Mouse (Mus musculus): ENCODE results near the gene Nanos3. TPM values are rescaled to one million over a fixed set of nuclear protein-coding genes. Genes with fewer than 3 reads are reported as not detected.

Gene Nanos3
- total RNA-seq, 2 experiments from 2014 or later = 0.80 to 0.95 TPM

GRCm38 (mm10) chr8:84202938-84203917 lies 18.2 kb upstream of the Nanos3 start:
- intact Hi-C loops (cut with DNase I) = loop anchor here (1.0 to 10.0 kb wide), 4 partner anchors 12 to 779 kb away; partner anchors contain the start of genes Adgre5 and Ier2
- peak; percentile 88 to 91 for DNase-seq

GRCm38 (mm10) chr8:84202466-84202865 lies 17.4 kb upstream of the Nanos3 start:
- intact Hi-C loops (cut with DNase I) = loop anchor here (5.0 to 10.0 kb wide), 3 partner anchors 458 to 780 kb away; partner anchors contain the start of genes Adgre5 and Ier2
- peak; percentile 61 to 71 for DNase-seq

- DNase-seq = peak; percentile 87 to 90
- intact Hi-C loops (cut with DNase I) = loop anchor here (5.0 to 10.0 kb wide), 3 partner anchors 457 to 781 kb away; partner anchors contain the start of genes Adgre5 and Ier2
Measured at GRCm38 (mm10) chr8:84201545-84202245, 16.7 kb upstream of the Nanos3 start.

- intact Hi-C loops (cut with DNase I) = loop anchor here (5.0 to 10.0 kb wide), 3 partner anchors 456 to 781 kb away; partner anchors contain the start of genes Adgre5 and Ier2
- peak; percentile 93 to 94 for DNase-seq
Measured at GRCm38 (mm10) chr8:84200652-84201544, 15.9 kb upstream of the Nanos3 start.

GRCm38 (mm10) chr8:84200126-84200555 lies 15.1 kb upstream of the Nanos3 start:
- intact Hi-C loops (cut with DNase I) = loop anchor here (5.0 to 10.0 kb wide), 3 partner anchors 455 to 782 kb away; partner anchors contain the start of genes Adgre5 and Ier2
- DNase-seq = no peak

- DNase-seq = no peak
- intact Hi-C loops (cut with DNase I) = loop anchor here (5.0 to 10.0 kb wide), 3 partner anchors 455 to 783 kb away; partner anchors contain the start of genes Adgre5 and Ier2
Measured at GRCm38 (mm10) chr8:84199348-84200125, 14.5 kb upstream of the Nanos3 start.

GRCm38 (mm10) chr8:84198871-84199270 lies 13.9 kb upstream of the Nanos3 start:
- intact Hi-C loops (cut with DNase I) = no loop called here
- DNase-seq = no peak

GRCm38 (mm10) chr8:84197922-84198774 lies 13.1 kb upstream of the Nanos3 start:
- DNase-seq = peak; percentile 93
- intact Hi-C loops (cut with DNase I) = no loop called here

GRCm38 (mm10) chr8:84197141-84197921 lies 12.3 kb upstream of the Nanos3 start:
- intact Hi-C loops (cut with DNase I) = no loop called here
- DNase-seq = peak; percentile 92 to 95

GRCm38 (mm10) chr8:84194224-84194743 lies 9.3 kb upstream of the Nanos3 start:
- DNase-seq = no peak
- intact Hi-C loops (cut with DNase I) = no loop called here

- DNase-seq = no peak
- intact Hi-C loops (cut with DNase I) = no loop called here
Measured at GRCm38 (mm10) chr8:84193566-84193965, 8.5 kb upstream of the Nanos3 start.

- no peak for DNase-seq
- intact Hi-C loops (cut with DNase I) = no loop called here
Measured at GRCm38 (mm10) chr8:84193161-84193560, 8.1 kb upstream of the Nanos3 start.

- intact Hi-C loops (cut with DNase I) = no loop called here
- DNase-seq = peak; percentile 92 to 93
Measured at GRCm38 (mm10) chr8:84192555-84192954, 7.5 kb upstream of the Nanos3 start.

- intact Hi-C loops (cut with DNase I) = no loop called here
Measured at GRCm38 (mm10) chr8:84192023-84192422, 7.0 kb upstream of the Nanos3 start.

GRCm38 (mm10) chr8:84190191-84190867 lies 5.3 kb upstream of the Nanos3 start:
- intact Hi-C loops (cut with DNase I) = no loop called here
- no peak for DNase-seq

More at GRCm38 (mm10) chr8:84192023-84192422, 7.0 kb upstream of the Nanos3 start:
- peak; percentile 79 to 81 for DNase-seq

- DNase-seq = peak; percentile 70 to 75
- intact Hi-C loops (cut with DNase I) = no loop called here
Measured at GRCm38 (mm10) chr8:84189603-84190002, 4.6 kb upstream of the Nanos3 start.
